Mouse (Mus musculus): ENCODE data around the gene Cdk11b.
A peak's percentile ranks its signal among the peaks of the same experiment; 100 is the strongest.
"Not testable (repeated sequence)": the region's sequence is repeated elsewhere in the genome, so short reads cannot be mapped to it uniquely, and the experiment has no call there.

Gene Cdk11b

DNA sequence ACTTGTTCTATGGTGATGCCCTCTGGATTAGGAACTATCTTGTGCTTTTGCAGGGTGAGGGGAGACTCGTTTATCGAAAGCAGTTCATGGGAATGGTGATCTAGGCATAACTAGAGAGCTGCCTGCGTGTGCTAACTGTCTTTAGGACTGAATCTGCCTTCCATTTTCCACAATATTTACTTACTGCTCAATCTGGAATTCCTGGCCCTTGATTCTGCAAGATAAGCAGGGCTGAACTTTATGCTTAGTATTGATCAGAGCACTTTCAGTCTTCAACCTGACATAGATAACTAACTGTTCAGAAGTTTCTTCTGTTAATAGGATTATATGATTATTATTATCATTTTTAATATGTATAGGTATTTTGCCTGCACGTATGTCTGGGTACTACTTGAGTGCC lies 19.5 kb upstream of the Cdk11b start:
- no peak for DNase-seq (ENCODE audit: low spot score)

- no peak for DNase-seq (ENCODE audit: low spot score)
These were observed 17.8 kb upstream of the Cdk11b start for GRCm38 (mm10) chr4:155606825-155607224.

- DNase-seq (ENCODE audit: low spot score), result no peak
These were observed 12.8 kb upstream of the Cdk11b start for GRCm38 (mm10) chr4:155611860-155612259.

- DNase-seq (ENCODE audit: low spot score), result no peak
These were observed 11.4 kb upstream of the Cdk11b start for GRCm38 (mm10) chr4:155613264-155613663.

DNA sequence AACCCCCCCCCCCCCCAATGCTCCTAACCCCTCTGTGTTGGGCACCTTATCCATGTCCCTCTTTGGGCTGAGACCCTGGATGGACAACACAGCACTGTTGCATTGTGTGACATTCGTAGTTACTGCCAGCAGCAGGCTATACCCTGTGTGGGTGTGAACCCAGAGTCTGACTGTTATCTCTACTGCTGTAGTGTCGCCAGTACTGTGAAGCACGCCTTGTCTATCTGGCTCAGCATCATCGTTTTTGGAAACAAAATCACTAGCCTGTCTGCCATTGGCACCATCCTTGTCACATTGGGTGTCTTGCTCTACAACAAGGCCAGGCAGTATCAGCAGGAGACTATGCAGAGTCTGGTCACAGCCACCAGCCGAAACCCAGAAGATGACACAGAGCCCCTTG lies 6.3 kb upstream of the Cdk11b start:
- no peak for DNase-seq (ENCODE audit: low spot score)

DNA sequence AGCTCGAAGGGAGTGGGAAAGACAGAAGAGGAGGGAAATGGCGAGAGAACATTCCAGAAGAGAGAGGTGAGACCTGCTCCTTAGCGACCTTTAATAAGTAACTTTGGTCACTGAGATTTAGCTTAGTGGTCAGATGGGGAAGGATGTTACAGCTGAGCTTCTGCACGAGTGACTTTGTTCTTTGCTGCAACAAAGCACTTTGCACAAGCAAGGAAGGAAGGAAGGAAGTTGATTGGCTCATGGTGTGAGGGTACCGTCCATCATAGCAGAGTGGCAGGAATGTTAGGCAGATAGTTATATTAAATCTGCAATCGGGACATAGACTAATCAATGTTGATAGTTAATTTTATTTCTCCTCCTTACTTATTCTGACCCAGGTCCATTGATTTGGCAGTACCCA lies 5.6 kb downstream of the Cdk11b start:
- DNase-seq (ENCODE audit: low spot score), result no peak

DNA sequence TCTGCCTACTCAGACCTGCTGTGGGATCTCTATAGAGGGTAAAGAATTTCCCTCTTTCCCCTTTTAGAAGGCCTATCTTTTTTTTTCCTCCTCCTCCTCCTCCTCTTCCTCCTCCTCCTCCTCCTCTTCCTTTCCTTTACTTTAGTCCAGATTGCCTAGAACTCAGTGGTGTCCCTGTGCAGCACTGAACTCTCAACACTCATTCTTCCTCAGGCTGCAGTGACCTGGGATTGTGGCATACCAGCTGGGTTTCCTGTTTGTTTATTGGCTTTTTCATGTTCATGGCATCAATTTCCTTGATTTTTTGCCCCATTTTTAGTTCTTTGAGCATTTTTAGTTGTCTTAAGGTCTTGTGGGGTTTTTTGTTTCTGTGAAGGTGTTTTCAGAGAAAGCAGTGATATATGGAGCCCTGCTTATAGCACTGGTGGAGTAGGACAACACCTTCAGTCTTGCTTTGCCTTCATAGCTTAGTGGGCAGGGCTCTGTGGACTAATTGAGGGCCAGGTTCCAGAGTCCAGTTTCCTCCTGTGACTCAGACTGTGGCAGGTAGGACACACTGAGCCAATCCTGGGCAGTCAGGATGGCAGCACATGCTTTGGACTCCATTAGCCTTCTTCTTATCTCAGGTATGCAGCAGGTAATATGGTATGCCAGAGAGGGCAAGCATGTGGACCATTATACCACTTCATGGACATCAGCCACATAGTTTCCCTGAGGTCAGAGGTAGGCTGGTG lies 11.3 kb downstream of the Cdk11b start:
- no peak for DNase-seq (ENCODE audit: low spot score)

GRCm38 (mm10) chr4:155643531-155643930 lies 18.9 kb downstream of the Cdk11b start:
- DNase-seq (ENCODE audit: low spot score), result no peak

DNA sequence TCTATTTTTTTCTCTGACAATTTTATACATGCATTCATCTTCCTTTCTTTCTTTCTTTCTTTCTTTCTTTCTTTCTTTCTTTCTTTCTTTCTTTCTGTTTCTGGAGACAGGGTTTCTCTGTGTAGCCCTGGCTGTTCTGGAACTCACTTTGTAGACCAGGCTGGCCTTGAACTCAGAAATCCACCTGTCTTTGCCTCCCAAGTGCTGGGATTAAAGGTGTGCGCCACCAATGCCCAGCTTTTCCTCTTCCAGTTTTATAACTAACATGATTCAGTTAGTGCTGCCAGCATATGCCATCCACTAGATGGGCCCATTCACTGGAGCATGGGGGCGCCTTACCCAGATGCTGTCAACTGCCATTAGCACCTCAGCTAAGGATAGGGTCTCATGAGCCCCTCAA lies 20.7 kb downstream of the Cdk11b start, which contains the start of gene Gm10563:
Gene Gm10563 (minus strand): TSS at position 101 of the 400 bp plus-strand sequence.
- DNase-seq (ENCODE audit: low spot score), result not testable (repeated sequence)

DNA sequence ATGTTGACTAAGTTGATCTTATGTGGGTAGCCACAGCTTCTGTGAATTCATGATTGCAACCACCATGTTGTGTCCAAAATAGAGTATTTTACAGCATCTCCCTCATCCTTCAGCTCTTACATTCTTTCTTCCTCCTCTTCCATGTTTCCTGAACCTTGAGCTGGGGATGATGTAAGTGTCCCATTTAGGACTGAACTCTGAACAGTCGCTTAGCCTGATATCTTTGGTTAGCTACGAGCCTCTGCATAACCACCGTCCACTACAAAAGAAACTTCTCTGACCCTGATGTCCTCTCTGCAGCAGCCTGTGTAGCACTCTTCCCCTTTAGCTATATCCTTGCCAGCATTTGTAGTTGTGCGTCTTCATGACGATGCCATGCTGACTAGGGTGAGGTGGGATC lies 21.1 kb downstream of the Cdk11b start:
- no peak for DNase-seq (ENCODE audit: low spot score)

DNA sequence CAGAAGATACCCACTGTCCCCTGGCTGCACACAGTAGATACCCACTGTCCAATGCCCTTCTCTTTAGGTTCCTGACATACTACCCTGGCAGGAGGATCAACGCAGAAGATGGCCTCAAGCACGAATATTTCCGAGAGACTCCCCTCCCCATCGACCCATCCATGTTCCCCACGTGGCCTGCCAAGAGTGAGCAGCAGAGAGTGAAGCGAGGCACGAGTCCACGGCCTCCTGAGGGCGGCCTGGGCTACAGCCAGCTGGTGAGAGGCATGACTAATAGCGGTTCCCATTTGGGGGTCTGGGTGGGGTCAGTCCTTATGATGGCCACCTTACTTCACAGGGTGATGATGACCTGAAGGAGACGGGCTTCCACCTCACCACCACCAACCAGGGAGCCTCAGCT lies 24.7 kb downstream of the Cdk11b start:
- no peak for DNase-seq (ENCODE audit: low spot score)

- peak; percentile 74 for DNase-seq (ENCODE audit: low spot score)
These were observed 27.1 kb downstream of the Cdk11b start for GRCm38 (mm10) chr4:155651553-155652269.

- no peak for DNase-seq (ENCODE audit: low spot score)
These were observed 27.8 kb downstream of the Cdk11b start for GRCm38 (mm10) chr4:155652283-155653085.

- no peak for DNase-seq (ENCODE audit: low spot score)
These were observed 28.4 kb downstream of the Cdk11b start, which contains the start of gene Mmp23 for GRCm38 (mm10) chr4:155653086-155653450. Gene Mmp23, minus strand, starts transcription at chr4:155653384.

- no peak for DNase-seq (ENCODE audit: low spot score)
These were observed 29.0 kb downstream of the Cdk11b start for GRCm38 (mm10) chr4:155653451-155654182.

- no peak for DNase-seq (ENCODE audit: low spot score)
These were observed 29.5 kb downstream of the Cdk11b start for GRCm38 (mm10) chr4:155654183-155654455.

DNA sequence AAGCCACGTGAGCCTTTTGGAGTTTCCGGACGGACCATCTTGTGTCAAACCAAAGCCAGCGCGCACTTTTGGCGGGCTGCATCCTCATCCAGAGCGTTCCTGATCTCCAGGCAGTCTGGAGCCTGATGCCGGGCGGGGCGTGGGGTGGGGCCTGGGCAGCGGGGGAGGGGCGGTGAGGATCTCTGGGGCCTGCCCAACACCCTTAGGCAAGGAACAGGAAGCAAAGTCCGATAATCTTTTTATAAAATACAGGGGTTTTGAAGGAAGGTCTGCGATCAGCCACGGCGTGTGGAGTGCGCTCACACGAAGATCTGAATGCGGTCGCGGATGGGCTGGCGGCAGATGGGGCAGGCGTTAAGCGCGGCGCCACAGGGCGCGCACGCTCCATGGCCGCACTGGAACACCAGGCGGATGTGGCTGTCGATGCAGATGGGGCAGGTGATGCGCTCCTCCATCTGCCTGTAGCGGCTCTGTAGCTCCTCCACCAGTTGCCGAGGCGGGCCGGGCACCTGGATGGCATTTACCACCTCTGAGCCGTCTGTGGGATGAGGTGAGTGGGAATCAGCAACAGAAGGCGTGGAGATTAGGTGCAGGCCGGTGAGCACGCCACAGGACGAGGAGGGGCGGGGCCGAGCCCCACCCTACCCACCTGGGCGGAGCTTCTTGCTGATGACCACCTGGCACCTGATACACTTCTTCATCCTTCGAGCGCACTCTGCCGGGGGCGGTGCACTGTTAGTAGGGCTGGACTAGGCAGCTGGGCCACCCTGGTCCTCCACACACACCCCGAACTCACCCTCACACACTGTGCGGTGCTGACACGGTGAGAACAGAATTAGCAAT lies 30.0 kb downstream of the Cdk11b start:
- no peak for DNase-seq (ENCODE audit: low spot score)

- no peak for DNase-seq (ENCODE audit: low spot score)
These were observed 31.6 kb downstream of the Cdk11b start for GRCm38 (mm10) chr4:155656214-155656751.

GRCm38 (mm10) chr4:155658961-155659360 lies 34.3 kb downstream of the Cdk11b start:
- no peak for DNase-seq (ENCODE audit: low spot score)

GRCm38 (mm10) chr4:155660641-155661040 lies 36.0 kb downstream of the Cdk11b start:
- DNase-seq (ENCODE audit: low spot score), result no peak

DNA sequence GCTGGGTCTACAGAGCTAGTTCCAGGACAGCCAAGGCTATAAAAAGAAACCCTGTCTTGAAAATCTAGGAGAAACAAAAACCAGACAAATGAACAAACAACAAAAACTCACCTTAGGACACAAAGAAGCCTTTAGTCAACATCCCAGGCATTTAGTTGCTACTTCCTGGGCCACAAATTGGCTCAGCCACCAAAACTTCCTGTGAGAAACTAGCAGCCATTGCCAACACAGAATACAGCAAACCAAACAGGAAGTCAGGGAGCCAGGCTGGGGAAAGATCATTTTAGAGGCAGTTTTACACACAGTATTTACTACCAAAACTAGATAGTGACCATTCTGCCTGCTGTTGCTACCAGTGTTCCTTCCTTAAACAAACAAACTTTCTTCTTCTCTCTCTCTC lies 42.2 kb downstream of the Cdk11b start:
- DNase-seq (ENCODE audit: low spot score), result no peak
